Mouse (Mus musculus) embryo, embryonic 11 days (tissue): ENCODE data around the gene Cacng7.

Source experiments
- DNase-seq: peaks from one replicate; pipeline ENCODE4 v3.0.0-alpha.2; 2015

The Cacng7 gene

GRCm38 (mm10) chr7:3348326-3348725, 15.6 kb downstream of the Cacng7 start:
- no peak for DNase-seq

GRCm38 (mm10) chr7:3349775-3350174, 17.0 kb downstream of the Cacng7 start:
- DNase-seq, result no peak

GRCm38 (mm10) chr7:3351536-3351935, 18.8 kb downstream of the Cacng7 start:
- no peak for DNase-seq

GRCm38 (mm10) chr7:3354850-3355249, 22.1 kb downstream of the Cacng7 start:
- DNase-seq, result no peak

GRCm38 (mm10) chr7:3360678-3361077, 27.9 kb downstream of the Cacng7 start:
- no peak for DNase-seq

- no peak for DNase-seq
Observed at GRCm38 (mm10) chr7:3365547-3366279, 33.0 kb downstream of the Cacng7 start.

GRCm38 (mm10) chr7:3366705-3367516, 34.2 kb downstream of the Cacng7 start:
- peak; percentile 23 for DNase-seq

GRCm38 (mm10) chr7:3367569-3367968, 34.8 kb downstream of the Cacng7 start:
- DNase-seq, result no peak

- peak; percentile 24 for DNase-seq
Observed at GRCm38 (mm10) chr7:3368311-3368710, 35.6 kb downstream of the Cacng7 start.

- DNase-seq, result no peak
Observed at GRCm38 (mm10) chr7:3369189-3369588, 36.4 kb downstream of the Cacng7 start.

GRCm38 (mm10) chr7:3370407-3370806, 37.7 kb downstream of the Cacng7 start:
- DNase-seq, result no peak

GRCm38 (mm10) chr7:3372376-3372775, 39.6 kb downstream of the Cacng7 start:
- no peak for DNase-seq

- DNase-seq, result no peak
Observed at GRCm38 (mm10) chr7:3373754-3374153, 41.0 kb downstream of the Cacng7 start.

- no peak for DNase-seq
Observed at GRCm38 (mm10) chr7:3376831-3377230, 44.1 kb downstream of the Cacng7 start.

- no peak for DNase-seq
Observed at GRCm38 (mm10) chr7:3382123-3382522, 49.4 kb downstream of the Cacng7 start.

- DNase-seq, result no peak
Observed at GRCm38 (mm10) chr7:3384807-3385319, 52.1 kb downstream of the Cacng7 start.

- DNase-seq, result no peak
Observed at GRCm38 (mm10) chr7:3386036-3386730, 53.4 kb downstream of the Cacng7 start.

GRCm38 (mm10) chr7:3387761-3388160, 55.0 kb downstream of the Cacng7 start:
- DNase-seq, result no peak

- DNase-seq, result no peak
Observed at GRCm38 (mm10) chr7:3388885-3389284, 56.1 kb downstream of the Cacng7 start.

GRCm38 (mm10) chr7:3389444-3390412, 57.0 kb downstream of the Cacng7 start:
- peak; percentile 84 for DNase-seq

GRCm38 (mm10) chr7:3390413-3391080, 57.8 kb downstream of the Cacng7 start, which contains the start of gene Cacng8:
TSS of gene Cacng8 (plus strand) at chr7:3390683.
- peak; percentile 48 for DNase-seq
